Comparison of ENCODE assay signal across 8 mouse cellular contexts in the genomic region with DNA sequence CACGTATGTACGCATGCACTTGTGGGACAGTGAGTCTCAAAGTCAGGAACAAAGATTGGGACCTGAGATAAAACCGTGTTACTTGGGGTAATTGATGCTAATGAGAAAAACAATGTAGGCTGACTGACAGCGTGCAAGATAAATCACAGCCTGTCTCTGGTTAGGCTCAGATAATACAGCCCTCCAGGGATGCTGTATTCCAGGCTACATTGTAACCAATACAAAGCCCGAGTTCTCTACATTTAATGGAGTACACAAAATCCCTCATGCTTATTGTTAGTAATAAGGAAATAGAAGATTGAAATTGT. TPM values are rescaled to one million over a fixed set of nuclear protein-coding genes. Genes with fewer than 3 reads are reported as not detected.
DNase-seq lines count a peak whose midpoint lies in the region; ATAC-seq lines count a peak whose summit lies in the region.

No protein-coding gene starts in this region.

- peak overlapping the region; percentile 94 for H3K9ac ChIP-seq in lung, embryonic 15.5 days
- peak overlapping the region; percentile 92 for H3K9ac ChIP-seq in forebrain, embryonic 11.5 days (ENCODE audit: low read length)
- peak overlapping the region; percentile 93 for H3K9ac ChIP-seq in limb, embryonic 13.5 days
- peak overlapping the region; percentile 90 for H3K9ac ChIP-seq in stomach, embryonic 14.5 days (replicated peaks; ENCODE audit: low read depth, low read length)

- no peak for DNase-seq in lung, postnatal 36 days
- DNase-seq in forebrain, embryonic 11.5 days (ENCODE audit: low spot score) = no peak
- DNase-seq in T-cell, adult 2 months (ENCODE audit: low spot score) = no peak
- no peak for DNase-seq in kidney, adult 11 months
- DNase-seq in spleen, adult 18-20 months = no peak

- H3K4me1 ChIP-seq in lung, embryonic 15.5 days = peaks cover 26% of the 10 kb centered on the region
- peaks cover 5% of the 10 kb centered on the region; the same call in 1 of the 2 replicates for H3K4me1 ChIP-seq in forebrain, embryonic 11.5 days (replicated peaks; ENCODE audit: control insufficient read depth, insufficient read depth, low read length)
- peaks cover 20% of the 10 kb centered on the region for H3K4me1 ChIP-seq in limb, embryonic 13.5 days
- peaks cover 17% of the 10 kb centered on the region; the same call in 1 of the 2 replicates for H3K4me1 ChIP-seq in stomach, embryonic 14.5 days (ENCODE audit: control insufficient read depth, insufficient read depth, low read length)

- no peaks in the 10 kb centered on the region for H3K9me3 ChIP-seq in lung, embryonic 15.5 days
- H3K9me3 ChIP-seq in forebrain, embryonic 11.5 days (ENCODE audit: control insufficient read depth, low read length) = no peaks in the 10 kb centered on the region
- H3K9me3 ChIP-seq in limb, embryonic 13.5 days = no peaks in the 10 kb centered on the region
- no peaks in the 10 kb centered on the region for H3K9me3 ChIP-seq in stomach, embryonic 14.5 days (ENCODE audit: control insufficient read depth, low read depth, low read length)

- no peaks in the 10 kb centered on the region for H3K36me3 ChIP-seq in lung, embryonic 15.5 days
- H3K36me3 ChIP-seq in forebrain, embryonic 11.5 days (ENCODE audit: control insufficient read depth, insufficient read depth, low read length) = no peaks in the 10 kb centered on the region
- H3K36me3 ChIP-seq in limb, embryonic 13.5 days = no peaks in the 10 kb centered on the region
- H3K36me3 ChIP-seq in stomach, embryonic 14.5 days (ENCODE audit: control insufficient read depth, insufficient read depth, low read length) = no peaks in the 10 kb centered on the region

- peak overlapping the region; percentile 96 for H3K4me3 ChIP-seq in lung, embryonic 15.5 days
- H3K4me3 ChIP-seq in forebrain, embryonic 11.5 days (ENCODE audit: low read depth, low read length) = peak overlapping the region; percentile 79
- peak overlapping the region; percentile 84 for H3K4me3 ChIP-seq in limb, embryonic 13.5 days
- peak overlapping the region; percentile 89 for H3K4me3 ChIP-seq in stomach, embryonic 14.5 days (ENCODE audit: low read depth, low read length)

- 31% methylated on average over 5 of the region's 5 CpGs for WGBS in lung, embryonic 15.5 days
- WGBS in forebrain, embryonic 11.5 days = 47% methylated on average over 5 of the region's 5 CpGs
- 43% methylated on average over 5 of the region's 5 CpGs for WGBS in limb, embryonic 13.5 days
- 34% methylated on average over 5 of the region's 5 CpGs for WGBS in stomach, embryonic 14.5 days

- H3K27ac ChIP-seq in lung, embryonic 15.5 days = 0 out of 2 replicates have a peak overlapping the region, but pooled peaks have one; percentile 92
- H3K27ac ChIP-seq in forebrain, embryonic 11.5 days (ENCODE audit: low read depth, low read length) = no peak overlapping the region
- no peak overlapping the region for H3K27ac ChIP-seq in limb, embryonic 13.5 days
- H3K27ac ChIP-seq in stomach, embryonic 14.5 days (ENCODE audit: low read length) = no peak overlapping the region

- H3K27me3 ChIP-seq in lung, embryonic 15.5 days = no peaks in the 10 kb centered on the region
- no peaks in the 10 kb centered on the region for H3K27me3 ChIP-seq in forebrain, embryonic 11.5 days (ENCODE audit: control insufficient read depth, insufficient read depth, low read length)
- H3K27me3 ChIP-seq in limb, embryonic 13.5 days = no peaks in the 10 kb centered on the region
- H3K27me3 ChIP-seq in stomach, embryonic 14.5 days (ENCODE audit: control insufficient read depth, insufficient read depth, low read length) = no peaks in the 10 kb centered on the region

- H3K4me2 ChIP-seq in lung, embryonic 15.5 days = peak overlapping the region; percentile 85
- H3K4me2 ChIP-seq in forebrain, embryonic 11.5 days (ENCODE audit: low read depth, low read length, severe bottlenecking) = peak overlapping the region; percentile 91
- peak overlapping the region; percentile 81 for H3K4me2 ChIP-seq in limb, embryonic 13.5 days (replicated peaks)
- H3K4me2 ChIP-seq in stomach, embryonic 14.5 days (replicated peaks; ENCODE audit: low read depth, low read length) = peak overlapping the region; percentile 66

- no peak for ATAC-seq in lung, embryonic 15.5 days (ENCODE audit: borderline replicate concordance, extremely low read depth, low FRiP score, low TSS enrichment)
- no peak for ATAC-seq in forebrain, embryonic 11.5 days (replicated peaks; ENCODE audit: low FRiP score)
- no peak for ATAC-seq in limb, embryonic 13.5 days (ENCODE audit: low FRiP score, low read depth)
- no peak for ATAC-seq in stomach, embryonic 14.5 days (ENCODE audit: insufficient number of reproducible peaks, insufficient read depth, low FRiP score, low read depth)

RNA-seq across cellular contexts. Expression of gene Mrtfb, which starts 1.2 kb away (rescaled TPM):
- 23.7 and 24.7 TPM in 2 replicates for polyA plus RNA-seq in lung, embryonic 15.5 days (2015; fragmentation: Nextera tagmentation; extraction: Ambion mirVana)
- polyA plus RNA-seq in forebrain, embryonic 11.5 days (2014; fragmentation: Nextera tagmentation; extraction: Ambion mirVana) = 21.9 and 22.4 TPM in 2 replicates
- 23.0 and 24.0 TPM in 2 replicates for polyA plus RNA-seq in limb, embryonic 13.5 days (2015; fragmentation: Nextera tagmentation; extraction: Ambion mirVana)
- 33.3 and 33.4 TPM in 2 replicates for polyA plus RNA-seq in stomach, embryonic 14.5 days (2014; fragmentation: Nextera tagmentation; extraction: Ambion mirVana)
